Mouse (Mus musculus) neural tube, embryonic 11.5 days (tissue): ENCODE data around the gene Amer3. TPM values are rescaled to one million over a fixed set of nuclear protein-coding genes. Genes with fewer than 3 reads are reported as not detected.
"Not testable (repeated sequence)": the region's sequence is repeated elsewhere in the genome, so short reads cannot be mapped to it uniquely, and the experiment has no call there.

Experiments used
- ATAC-seq: fragments of 200-750 bp; cut with Nextera tagmentation; 2 replicates; pipeline ENCODE4 v1.8.0; 2017; ENCODE audit warnings: moderate number of reproducible peaks, mild to moderate bottlenecking, moderate TSS enrichment, moderate library complexity; ENCODE audit not compliant: insufficient read depth, low FRiP score, low TSS enrichment
- DNase-seq: peaks from one replicate; pipeline ENCODE4 v3.0.0-alpha.2; 2015; ENCODE audit warnings: low spot score
- H3K27ac ChIP-seq: fragments of 300-500 bp; sonication (generic); 2 replicates; pipeline ENCODE4 v1.5.1; 2014; ENCODE audit warnings: low read depth, mild to moderate bottlenecking, low read length
- H3K27me3 ChIP-seq: fragments of 300-500 bp; sonication (generic); 2 replicates; pipeline ENCODE4 v1.6.1; 2014; ENCODE audit warnings: mild to moderate bottlenecking, low read length, mixed read lengths; ENCODE audit not compliant: control insufficient read depth, insufficient read depth
- H3K36me3 ChIP-seq: fragments of 300-500 bp; sonication (generic); 2 replicates; pipeline ENCODE4 v1.6.1; 2014; ENCODE audit warnings: mild to moderate bottlenecking, low read length, moderate library complexity, mixed read lengths; ENCODE audit not compliant: control insufficient read depth, insufficient read depth
- H3K4me1 ChIP-seq: fragments of 300-500 bp; sonication (generic); 2 replicates; pipeline ENCODE4 v1.6.1; 2014; ENCODE audit warnings: low read length, mixed read lengths; ENCODE audit not compliant: control insufficient read depth, insufficient read depth
- H3K4me2 ChIP-seq: fragments of 300-500 bp; sonication (generic); 2 replicates; pipeline ENCODE4 v1.6.1; 2014; ENCODE audit warnings: low read depth, mild to moderate bottlenecking, moderate library complexity
- H3K4me3 ChIP-seq: fragments of 300-500 bp; sonication (generic); 2 replicates; pipeline ENCODE4 v1.5.1; 2014; ENCODE audit warnings: low read depth, low read length
- H3K9ac ChIP-seq: fragments of 300-500 bp; sonication (generic); 2 replicates; pipeline ENCODE4 v1.6.1; 2014; ENCODE audit warnings: mild to moderate bottlenecking, low read length
- H3K9me3 ChIP-seq: fragments of 300-500 bp; sonication (generic); 2 replicates; pipeline ENCODE4 v1.6.1; 2016; ENCODE audit warnings: low read length; ENCODE audit not compliant: control insufficient read depth
- WGBS: fragments of 180-500 bp; shearing (Covaris S2); extraction: QIAGEN DNeasy Blood & Tissue Kit; methylation state at CpG from one replicate; pipeline ENCODE4 v1.1.7; 2014; 5-methylcytosine and 5-hydroxymethylcytosine counted together
- polyA plus RNA-seq: library from polyadenylated mRNA; unstranded; fragments of >200 nt; fragmentation: Nextera tagmentation; extraction: Ambion mirVana; gene quantifications from 2 replicates; pipeline ENCODE4 v1.2.1, GENCODE M21; 2014

Gene Amer3
- polyA plus RNA-seq, 1 experiment from 2014 or later, result 5.6 TPM

DNA sequence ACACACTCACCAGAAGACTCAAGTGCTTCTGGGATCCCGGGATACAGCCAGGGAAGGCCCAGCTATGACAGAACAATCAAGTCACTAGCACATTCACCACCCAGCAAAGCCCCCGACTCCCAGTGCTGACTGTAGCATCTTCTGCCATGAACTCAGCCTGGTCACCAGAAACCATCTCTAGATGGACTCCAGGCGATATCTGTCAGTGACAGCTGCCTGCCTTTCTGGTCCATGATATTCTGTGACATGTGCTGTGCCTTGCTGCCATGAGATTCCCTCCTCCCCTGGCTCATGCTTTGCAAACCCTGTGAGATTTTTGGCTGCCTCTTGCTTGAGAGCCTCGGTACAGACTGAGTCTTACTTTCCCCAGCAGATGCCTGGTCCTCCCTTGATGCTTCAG, 5.3 kb downstream of the Amer3 start:
- Histone ChIP-seq H3K4me2 (no peak overlapping the region), H3K9ac (no peak overlapping the region)
- WGBS, result 82% methylated on average over 4 of the region's 4 CpGs

DNA sequence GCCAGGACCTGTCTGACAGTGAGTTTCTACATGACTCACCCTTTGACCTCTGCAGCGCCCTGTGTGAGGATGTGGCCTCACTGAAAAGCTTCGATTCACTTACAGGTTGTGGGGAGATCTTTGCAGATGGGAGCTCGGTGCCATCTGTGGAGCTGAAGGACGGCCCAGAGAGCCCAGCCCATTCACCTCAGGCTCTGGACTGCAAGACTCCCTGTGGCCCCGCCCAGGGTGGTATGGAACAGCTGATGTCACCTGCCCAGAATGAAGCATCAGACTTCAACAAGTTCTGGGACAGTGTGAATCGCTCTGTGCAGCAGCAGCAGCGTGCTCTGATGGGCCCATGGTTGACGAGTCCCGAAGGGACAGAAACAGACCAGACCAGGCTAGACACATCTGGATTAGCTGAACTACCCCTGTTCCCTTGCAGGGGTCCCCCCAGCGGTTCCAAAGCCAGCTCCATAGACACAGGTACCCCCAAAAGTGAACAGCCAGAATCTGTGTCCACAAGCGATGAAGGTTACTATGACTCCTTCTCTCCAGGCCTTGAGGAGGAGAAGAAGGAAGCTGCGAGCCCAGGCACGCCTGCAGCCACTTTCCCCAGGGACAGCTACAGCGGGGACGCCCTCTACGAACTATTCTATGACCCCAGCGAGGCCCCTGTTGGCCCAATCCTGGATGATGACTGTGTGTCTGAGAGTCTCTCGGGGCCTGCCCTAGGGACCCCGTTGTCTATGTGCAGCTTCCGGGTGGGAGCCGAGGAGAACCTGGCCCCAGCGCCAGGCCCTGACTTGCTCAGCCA, 8.0 kb downstream of the Amer3 start:
- H3K27me3 ChIP-seq, result no peaks in the 10 kb centered on the region
- WGBS, result 86% methylated on average over 22 of the region's 22 CpGs
- DNase-seq, result no peak
- H3K9me3 ChIP-seq, result no peaks in the 10 kb centered on the region
- no peak overlapping the region for H3K4me3 ChIP-seq
- ATAC-seq, result no peak
- no peaks in the 10 kb centered on the region for H3K4me1 ChIP-seq
- no peak overlapping the region for H3K27ac ChIP-seq
- no peak overlapping the region for H3K4me2 ChIP-seq
- H3K36me3 ChIP-seq, result no peaks in the 10 kb centered on the region
- H3K9ac ChIP-seq, result no peak overlapping the region

More for the DNA sequence above, 5.3 kb downstream of the Amer3 start:
- H3K4me3 ChIP-seq, result no peak overlapping the region
- DNase-seq (no peak), ATAC-seq (no peak)
- H3K36me3 ChIP-seq, result no peaks in the 10 kb centered on the region
- no peak overlapping the region for H3K27ac ChIP-seq
- no peaks in the 10 kb centered on the region for H3K4me1 ChIP-seq
- H3K9me3 ChIP-seq, result no peaks in the 10 kb centered on the region
- H3K27me3 ChIP-seq, result no peaks in the 10 kb centered on the region

DNA sequence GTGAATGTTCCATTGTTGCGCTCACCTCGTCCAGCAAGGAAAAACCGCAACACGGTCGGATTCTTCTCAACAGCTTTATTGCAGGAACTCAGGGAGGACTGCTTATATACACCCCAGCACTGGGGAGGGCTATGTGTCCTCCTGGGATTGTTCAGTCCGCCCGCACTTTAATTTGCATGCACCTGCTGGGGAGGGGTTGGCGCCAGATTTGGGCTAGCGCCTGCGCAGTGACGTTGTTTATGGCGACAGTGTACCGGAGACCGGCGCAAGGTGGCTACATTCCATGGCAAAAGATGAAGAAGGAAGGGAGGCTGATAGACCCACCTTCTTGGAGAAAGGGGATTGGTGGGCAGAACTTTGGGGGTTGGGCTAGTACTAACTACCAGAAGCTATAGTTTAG, 20.5 kb downstream of the Amer3 start:
- no peak for DNase-seq
- H3K27ac ChIP-seq, result no peak overlapping the region
- no peak for ATAC-seq
- no peak overlapping the region for H3K4me3 ChIP-seq
- no peaks in the 10 kb centered on the region for H3K36me3 ChIP-seq
- 73% methylated on average over 15 of the region's 15 CpGs for WGBS
- no peaks in the 10 kb centered on the region for H3K27me3 ChIP-seq
- no peak overlapping the region for H3K4me2 ChIP-seq
- no peaks in the 10 kb centered on the region for H3K9me3 ChIP-seq
- H3K9ac ChIP-seq, result no peak overlapping the region
- no peaks in the 10 kb centered on the region for H3K4me1 ChIP-seq

DNA sequence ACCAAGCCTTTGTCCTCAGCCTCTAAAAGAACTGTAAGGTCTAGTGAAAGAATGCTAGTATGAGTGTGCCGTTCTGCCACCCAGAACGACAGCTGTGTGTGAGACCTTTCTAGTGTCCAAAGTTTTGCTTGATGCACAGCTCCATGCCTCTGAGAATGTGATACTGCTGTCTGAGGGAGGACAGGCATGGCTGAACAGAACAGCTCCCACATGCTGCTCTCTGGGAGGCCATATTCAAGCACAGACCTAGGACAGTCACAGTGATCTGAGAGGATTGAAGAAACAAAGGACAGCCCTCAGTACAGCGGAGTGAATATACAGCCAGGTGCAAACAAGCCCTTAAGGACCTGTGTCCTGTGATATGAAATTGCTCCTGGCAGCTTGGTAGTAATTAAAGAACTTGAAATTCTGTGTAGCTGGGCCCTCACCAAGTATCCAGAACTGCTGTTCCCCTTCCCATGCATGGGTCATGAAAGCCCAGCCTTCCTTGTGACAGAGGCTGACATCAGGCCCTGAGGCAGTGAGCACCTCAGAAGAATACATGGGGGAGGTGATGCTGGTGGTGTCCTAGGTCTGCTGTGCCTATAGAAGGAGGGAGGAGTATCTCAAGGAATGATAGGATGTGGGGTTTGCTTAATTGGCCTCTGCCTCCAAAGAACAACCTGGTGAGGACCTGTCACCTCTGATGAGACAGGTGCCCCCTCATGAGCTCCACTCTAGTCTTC, 22.0 kb downstream of the Amer3 start:
- no peaks in the 10 kb centered on the region for H3K9me3 ChIP-seq
- ATAC-seq (no peak), DNase-seq (no peak)
- H3K27ac ChIP-seq, result no peak overlapping the region
- no peak overlapping the region for H3K4me3 ChIP-seq
- H3K9ac ChIP-seq, result no peak overlapping the region
- no peaks in the 10 kb centered on the region for H3K4me1 ChIP-seq
- no peaks in the 10 kb centered on the region for H3K36me3 ChIP-seq
- H3K4me2 ChIP-seq, result no peak overlapping the region
- H3K27me3 ChIP-seq, result no peaks in the 10 kb centered on the region
- WGBS, result 80% methylated on average over 3 of the region's 3 CpGs

DNA sequence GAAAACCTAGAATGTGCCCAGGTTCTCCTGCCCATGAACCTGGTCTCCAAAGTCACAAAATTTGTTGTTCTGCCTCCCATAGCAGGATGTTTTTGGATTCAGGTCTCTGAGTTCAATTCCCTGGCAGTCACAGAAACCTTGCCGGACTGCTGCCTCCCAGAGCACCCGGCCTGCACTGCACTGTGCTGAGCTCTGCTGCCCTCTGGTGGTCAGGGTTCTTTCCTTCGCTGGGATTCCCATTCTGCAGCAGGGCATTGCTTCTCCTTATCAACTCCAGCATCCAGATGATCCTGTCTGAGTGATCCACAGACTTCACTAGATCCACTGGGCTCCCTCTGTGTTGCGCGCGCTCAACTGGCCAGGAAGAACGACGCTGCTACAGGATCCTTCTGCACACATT, 22.9 kb downstream of the Amer3 start:
- Histone ChIP-seq H3K9me3 (no peaks in the 10 kb centered on the region), H3K27ac (no peak overlapping the region), H3K4me1 (no peaks in the 10 kb centered on the region), H3K9ac (no peak overlapping the region), H3K4me2 (no peak overlapping the region), H3K36me3 (no peaks in the 10 kb centered on the region), H3K27me3 (no peaks in the 10 kb centered on the region), H3K4me3 (no peak overlapping the region)
- ATAC-seq (no peak), DNase-seq (peak; percentile 83)
- 12% methylated on average over 8 of the region's 8 CpGs for WGBS

DNA sequence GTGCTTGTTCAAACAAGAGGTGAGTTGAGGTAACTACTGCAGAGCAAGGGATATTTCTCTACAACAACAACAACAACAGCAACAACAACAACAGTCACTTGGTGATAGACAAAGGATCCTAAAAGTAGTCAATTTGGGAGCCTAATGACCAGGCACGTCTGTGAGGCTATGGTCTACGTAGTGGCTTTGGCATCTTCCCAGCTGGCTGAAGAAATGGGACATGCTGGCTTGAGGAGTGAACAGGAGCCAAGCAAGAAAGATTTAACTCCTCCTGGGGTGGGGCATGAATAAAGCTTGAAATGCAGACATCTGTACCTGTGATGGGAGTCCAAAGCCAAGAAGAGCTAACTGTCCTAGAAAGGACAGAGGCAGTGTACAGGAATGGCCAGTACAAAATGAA, 34.3 kb downstream of the Amer3 start:
- ATAC-seq (no peak), DNase-seq (no peak)
- no peaks in the 10 kb centered on the region for H3K27me3 ChIP-seq
- no peak overlapping the region for H3K27ac ChIP-seq
- H3K9me3 ChIP-seq, result no peaks in the 10 kb centered on the region
- no peaks in the 10 kb centered on the region for H3K36me3 ChIP-seq
- H3K9ac ChIP-seq, result no peak overlapping the region
- H3K4me2 ChIP-seq, result no peak overlapping the region
- WGBS, result 89% methylated on average over 2 of the region's 2 CpGs
- H3K4me3 ChIP-seq, result no peak overlapping the region
- no peaks in the 10 kb centered on the region for H3K4me1 ChIP-seq

DNA sequence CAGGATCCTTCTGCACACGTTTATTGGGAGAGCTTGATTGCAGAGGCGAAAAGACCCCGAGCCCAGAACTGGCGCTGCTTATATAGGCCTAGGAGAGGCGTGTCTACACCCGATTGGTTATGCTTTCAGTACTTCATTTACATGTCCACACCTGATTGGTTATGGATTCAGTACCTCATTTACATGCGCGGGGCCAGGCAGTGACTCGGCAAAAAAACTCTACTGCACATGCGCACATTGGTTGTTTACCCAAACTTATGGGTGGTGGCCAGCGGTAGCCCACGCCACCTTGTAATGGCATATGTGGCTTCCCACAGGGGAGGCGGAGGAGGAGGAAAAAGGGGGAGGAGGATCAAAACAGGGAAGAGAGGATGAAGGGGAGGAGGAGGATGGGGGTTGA, 40.7 kb downstream of the Amer3 start:
- not testable (repeated sequence) for ATAC-seq, H3K4me2 ChIP-seq
- 94% methylated on average over 13 of the region's 13 CpGs for WGBS

DNA sequence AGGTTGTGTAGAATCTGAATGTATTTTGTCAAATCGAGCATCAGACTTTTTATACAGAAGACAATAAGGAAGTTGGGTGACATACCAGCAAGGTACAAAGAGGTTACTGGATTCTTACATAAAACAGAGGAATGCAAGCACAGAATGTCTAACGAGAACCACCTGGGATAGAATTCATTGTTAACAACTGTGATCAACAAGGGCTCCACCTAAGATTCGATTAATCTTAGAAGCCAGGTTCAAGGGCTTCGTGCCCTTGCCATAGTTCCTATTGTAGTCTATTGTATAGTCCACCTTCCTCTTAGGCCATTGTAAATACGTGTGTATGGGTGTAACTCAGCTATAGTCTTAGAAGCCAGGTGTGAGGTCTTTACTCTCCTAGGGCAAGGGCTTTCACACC, 41.3 kb downstream of the Amer3 start:
- ATAC-seq, DNase-seq, H3K36me3 ChIP-seq, H3K4me3 ChIP-seq, H3K9ac ChIP-seq, H3K4me2 ChIP-seq, H3K27ac ChIP-seq, H3K4me1 ChIP-seq, H3K27me3 ChIP-seq, H3K9me3 ChIP-seq: not testable (repeated sequence)
- WGBS, result 94% methylated on average over 5 of the region's 5 CpGs

More for the DNA sequence above, 40.7 kb downstream of the Amer3 start:
- not testable (repeated sequence) for H3K36me3 ChIP-seq, H3K9ac ChIP-seq, H3K9me3 ChIP-seq, DNase-seq, H3K27me3 ChIP-seq, H3K4me3 ChIP-seq, H3K4me1 ChIP-seq, H3K27ac ChIP-seq

DNA sequence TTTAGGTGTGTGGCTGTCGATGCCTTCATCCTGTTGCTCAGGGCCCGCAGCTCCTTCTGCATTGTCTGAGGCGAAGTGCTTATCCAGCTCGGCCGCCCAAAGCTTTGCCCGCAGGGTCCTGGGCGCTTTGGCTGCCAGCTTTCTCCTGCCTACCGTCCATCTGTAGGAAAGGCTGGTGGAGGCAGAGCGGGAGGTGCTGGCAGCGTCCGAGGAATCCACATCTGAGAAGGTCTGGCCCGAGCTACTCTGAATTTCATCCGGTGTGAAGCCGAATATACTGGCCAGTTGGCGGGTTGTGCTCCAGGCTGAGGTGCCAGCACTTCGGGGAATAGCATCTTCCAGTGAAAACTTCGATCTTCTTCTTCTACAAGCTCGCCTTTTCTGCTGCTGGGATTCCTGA, 56.3 kb downstream of the Amer3 start:
- Histone ChIP-seq H3K36me3 (no peaks in the 10 kb centered on the region), H3K9me3 (no peaks in the 10 kb centered on the region), H3K27me3 (no peaks in the 10 kb centered on the region), H3K9ac (no peak overlapping the region), H3K4me3 (no peak overlapping the region), H3K27ac (no peak overlapping the region), H3K4me1 (no peaks in the 10 kb centered on the region), H3K4me2 (no peak overlapping the region)
- DNase-seq (no peak), ATAC-seq (no peak)
- WGBS, result 85% methylated on average over 18 of the region's 18 CpGs
